Mouse (Mus musculus) kidney, embryonic 16.5 days (tissue): ENCODE measurements around the gene Gm498. TPM values are rescaled to one million over a fixed set of nuclear protein-coding genes. Genes with fewer than 3 reads are reported as not detected.

Experiments used
- ATAC-seq: fragments of 200-750 bp; cut with Nextera tagmentation; 2 replicates; pipeline ENCODE4 v1.8.0; 2017; ENCODE audit warnings: moderate TSS enrichment; ENCODE audit not compliant: low FRiP score, low TSS enrichment
- H3K27ac ChIP-seq: fragments of 300-500 bp; sonication (generic); 2 replicates; pipeline ENCODE4 v1.5.1; 2014; ENCODE audit warnings: low read length
- H3K27me3 ChIP-seq: fragments of 300-500 bp; sonication (generic); 2 replicates; pipeline ENCODE4 v1.6.1; 2014; ENCODE audit warnings: low read length, control low read depth, mixed read lengths; ENCODE audit not compliant: insufficient read depth
- H3K36me3 ChIP-seq: fragments of 300-500 bp; sonication (generic); 2 replicates; pipeline ENCODE4 v1.6.1; 2014; ENCODE audit warnings: low read length, control low read depth, mixed read lengths; ENCODE audit not compliant: insufficient read depth
- H3K4me1 ChIP-seq: fragments of 300-500 bp; sonication (generic); 2 replicates; pipeline ENCODE4 v1.6.1; 2014; ENCODE audit warnings: low read length, control low read depth, mixed read lengths; ENCODE audit not compliant: insufficient read depth
- H3K4me2 ChIP-seq: fragments of 300-500 bp; sonication (generic); replicated peaks from 2 replicates; pipeline ENCODE4 v1.6.1; 2014; ENCODE audit warnings: low read depth, low read length
- H3K4me3 ChIP-seq: fragments of 300-500 bp; sonication (generic); 2 replicates; pipeline ENCODE4 v1.5.1; 2014; ENCODE audit warnings: mild to moderate bottlenecking, low read length
- H3K9ac ChIP-seq: fragments of 300-500 bp; sonication (generic); replicated peaks from 2 replicates; pipeline ENCODE4 v1.6.1; 2014; ENCODE audit warnings: low read length
- H3K9me3 ChIP-seq: fragments of 300-500 bp; sonication (generic); 2 replicates; pipeline ENCODE4 v1.6.1; 2016; ENCODE audit warnings: low read length, control low read depth
- WGBS: fragments of 180-500 bp; shearing (Covaris S2); extraction: QIAGEN DNeasy Blood & Tissue Kit; methylation state at CpG from one replicate; pipeline ENCODE4 v1.1.7; 2014; 5-methylcytosine and 5-hydroxymethylcytosine counted together
- microRNA-seq: library from miRNA; unstranded; fragments of <30 nt; microRNA quantifications from one replicate; pipeline ENCODE4, GENCODE M21; 2016
- polyA plus RNA-seq: library from polyadenylated mRNA; unstranded; fragments of >200 nt; fragmentation: Nextera tagmentation; extraction: Ambion mirVana; gene quantifications from 2 replicates; pipeline ENCODE4 v1.2.1, GENCODE M21; 2015

Gm498 gene
- polyA plus RNA-seq, 1 experiment from 2014 or later: not detected

- no peak overlapping the region for H3K9ac ChIP-seq
- no peak overlapping the region for H3K27ac ChIP-seq
- no peaks in the 10 kb centered on the region for H3K27me3 ChIP-seq
- no peaks in the 10 kb centered on the region for H3K9me3 ChIP-seq
- WGBS: 62% methylated on average over 4 of the region's 4 CpGs
- H3K4me2 ChIP-seq: no peak overlapping the region
- no peaks in the 10 kb centered on the region for H3K4me1 ChIP-seq
- ATAC-seq: no peak
- H3K4me3 ChIP-seq: no peak overlapping the region
- H3K36me3 ChIP-seq: no peaks in the 10 kb centered on the region
These were observed 72.0 kb downstream of the Gm498 start for GRCm38 (mm10) chr7:143938647-143939046.

- 57% methylated on average over 3 of the region's 3 CpGs for WGBS
- no peak overlapping the region for H3K4me2 ChIP-seq
- no peak for ATAC-seq
These were observed 72.8 kb downstream of the Gm498 start for GRCm38 (mm10) chr7:143939476-143939875.

GRCm38 (mm10) chr7:143942941-143943691 lies 76.5 kb downstream of the Gm498 start:
- Histone ChIP-seq H3K4me3 (no peak overlapping the region), H3K36me3 (no peaks in the 10 kb centered on the region), H3K9me3 (no peaks in the 10 kb centered on the region), H3K4me2 (no peak overlapping the region), H3K27ac (no peak overlapping the region), H3K9ac (no peak overlapping the region), H3K27me3 (no peaks in the 10 kb centered on the region), H3K4me1 (no peaks in the 10 kb centered on the region)
- WGBS: 63% methylated on average over 14 of the region's 14 CpGs
- ATAC-seq: no peak

More at GRCm38 (mm10) chr7:143939476-143939875, 72.8 kb downstream of the Gm498 start:
- Histone ChIP-seq H3K27me3 (no peaks in the 10 kb centered on the region), H3K9ac (no peak overlapping the region), H3K27ac (no peak overlapping the region), H3K9me3 (no peaks in the 10 kb centered on the region), H3K36me3 (no peaks in the 10 kb centered on the region), H3K4me1 (no peaks in the 10 kb centered on the region), H3K4me3 (no peak overlapping the region)

- Histone ChIP-seq H3K4me2 (no peak overlapping the region), H3K9ac (no peak overlapping the region), H3K9me3 (no peaks in the 10 kb centered on the region), H3K27ac (no peak overlapping the region), H3K36me3 (no peaks in the 10 kb centered on the region), H3K4me3 (no peak overlapping the region), H3K27me3 (no peaks in the 10 kb centered on the region), H3K4me1 (no peaks in the 10 kb centered on the region)
- ATAC-seq: no peak
- WGBS: 50% methylated on average over 6 of the region's 6 CpGs
These were observed 77.9 kb downstream of the Gm498 start for GRCm38 (mm10) chr7:143944421-143944980.

Small RNA genes lying within 50 kb of the gene (microRNA-seq; reads per million reads assigned to microRNA genes)
- gene Mir6404: not detected

Other genes with a start within 250 kb of the Gm498 start
- gene Tnfrsf26, start 238.1 kb upstream of the Gm498 start, polyA plus RNA-seq: 0.51 and 0.56 TPM in 2 replicates
- gene Tnfrsf22, start 217.2 kb upstream of the Gm498 start, polyA plus RNA-seq: 10.0 and 12.3 TPM in 2 replicates
- 1.6 and 1.9 TPM in 2 replicates for gene Tnfrsf23, start 181.0 kb upstream of the Gm498 start, polyA plus RNA-seq
- 42.1 and 47.1 TPM in 2 replicates for gene Osbpl5, start 109.9 kb upstream of the Gm498 start, polyA plus RNA-seq
- gene Mrgprg, start 99.8 kb upstream of the Gm498 start, polyA plus RNA-seq: not detected in 2 replicates
- 2.2 and 2.5 TPM in 2 replicates for gene Mrgpre, start 82.3 kb upstream of the Gm498 start, polyA plus RNA-seq
- 11.7 and 13.3 TPM in 2 replicates for gene Nadsyn1, start 44.0 kb upstream of the Gm498 start, polyA plus RNA-seq
- 44.5 and 48.8 TPM in 2 replicates for gene Dhcr7, start 43.7 kb upstream of the Gm498 start, polyA plus RNA-seq
- gene Shank2, start 135.1 kb downstream of the Gm498 start, polyA plus RNA-seq: 3.6 and 4.0 TPM in 2 replicates